Mouse (Mus musculus) 3T3-L1 (cell line): ENCODE data around the gene Apobec1.
"Not testable (repeated sequence)": the region's sequence is repeated elsewhere in the genome, so short reads cannot be mapped to it uniquely, and the experiment has no call there.

Source experiments
- DNase-seq: peaks from one replicate; pipeline ENCODE4 v3.0.0-alpha.2; 2015; ENCODE audit warnings: low read depth, low spot score

Apobec1 gene

GRCm38 (mm10) chr6:122604260-122604659 is 2.0 kb upstream of the Apobec1 start:
- DNase-seq: no peak

GRCm38 (mm10) chr6:122602992-122603322 is 713 bp upstream of the Apobec1 start:
- DNase-seq: no peak

- DNase-seq: no peak
Measured at GRCm38 (mm10) chr6:122601615-122602014, 629 bp downstream of the Apobec1 start.

GRCm38 (mm10) chr6:122601031-122601430 is 1.2 kb downstream of the Apobec1 start:
- no peak for DNase-seq

- DNase-seq: no peak
Measured at GRCm38 (mm10) chr6:122600066-122600646, 2.1 kb downstream of the Apobec1 start.

GRCm38 (mm10) chr6:122599054-122599737 is 3.0 kb downstream of the Apobec1 start:
- DNase-seq: no peak

GRCm38 (mm10) chr6:122598436-122598835 is 3.8 kb downstream of the Apobec1 start:
- DNase-seq: no peak

GRCm38 (mm10) chr6:122598014-122598413 is 4.2 kb downstream of the Apobec1 start:
- no peak for DNase-seq

- DNase-seq: no peak
Measured at GRCm38 (mm10) chr6:122596608-122597007, 5.6 kb downstream of the Apobec1 start.

- DNase-seq: peak; percentile 38
Measured at GRCm38 (mm10) chr6:122595637-122596036, 6.6 kb downstream of the Apobec1 start.

- DNase-seq: peak; percentile 35
Measured at GRCm38 (mm10) chr6:122592905-122593304, 9.3 kb downstream of the Apobec1 start.

- DNase-seq: no peak
Measured at GRCm38 (mm10) chr6:122591027-122591758, 11.1 kb downstream of the Apobec1 start.

GRCm38 (mm10) chr6:122579086-122579485 is 23.2 kb downstream of the Apobec1 start:
- DNase-seq: no peak

GRCm38 (mm10) chr6:122577030-122577429 is 25.2 kb downstream of the Apobec1 start:
- no peak for DNase-seq

- not testable (repeated sequence) for DNase-seq
Measured at GRCm38 (mm10) chr6:122575037-122575436, 27.2 kb downstream of the Apobec1 start.

GRCm38 (mm10) chr6:122571617-122571959 is 30.7 kb downstream of the Apobec1 start:
- no peak for DNase-seq

- DNase-seq: peak; percentile 51
Measured at GRCm38 (mm10) chr6:122570695-122571616, 31.3 kb downstream of the Apobec1 start.

GRCm38 (mm10) chr6:122569762-122570161 is 32.5 kb downstream of the Apobec1 start:
- no peak for DNase-seq

GRCm38 (mm10) chr6:122569113-122569512 is 33.1 kb downstream of the Apobec1 start:
- DNase-seq: no peak

GRCm38 (mm10) chr6:122565070-122565784 is 37.0 kb downstream of the Apobec1 start:
- DNase-seq: peak; percentile 48

GRCm38 (mm10) chr6:122562463-122562862 is 39.8 kb downstream of the Apobec1 start:
- peak; percentile 86 for DNase-seq
